Mouse (Mus musculus) heart, embryonic 10.5 days (tissue): Measurements from ENCODE around the gene Stox1. TPM values are rescaled to one million over a fixed set of nuclear protein-coding genes. Genes with fewer than 3 reads are reported as not detected.

Experiments
- DNase-seq: peaks from one replicate; pipeline ENCODE4 v3.0.0-alpha.2; 2017; ENCODE audit warnings: low spot score
- H3K27ac ChIP-seq: fragments of 300-500 bp; sonication (generic); 2 replicates; pipeline ENCODE4 v1.5.1; 2016; ENCODE audit warnings: mild to moderate bottlenecking
- H3K27me3 ChIP-seq: fragments of 300-500 bp; sonication (generic); 2 replicates; pipeline ENCODE4 v1.6.1; 2016; ENCODE audit warnings: mild to moderate bottlenecking; ENCODE audit not compliant: poor library complexity, insufficient read depth, severe bottlenecking
- H3K36me3 ChIP-seq: fragments of 300-500 bp; sonication (generic); 2 replicates; pipeline ENCODE4 v1.6.1; 2016; ENCODE audit warnings: mild to moderate bottlenecking, moderate library complexity
- H3K4me1 ChIP-seq: fragments of 300-500 bp; sonication (generic); 2 replicates; pipeline ENCODE4 v1.6.1; 2016; ENCODE audit warnings: mild to moderate bottlenecking
- H3K4me3 ChIP-seq: fragments of 300-500 bp; sonication (generic); 2 replicates; pipeline ENCODE4 v1.5.1; 2016; ENCODE audit warnings: mild to moderate bottlenecking, moderate library complexity
- H3K9me3 ChIP-seq: fragments of 300-500 bp; sonication (generic); 2 replicates; pipeline ENCODE4 v1.6.1; 2016; ENCODE audit warnings: mild to moderate bottlenecking, moderate library complexity
- WGBS: fragments of 180-500 bp; shearing (Covaris S2); methylation state at CpG from one replicate; pipeline ENCODE4 v1.1.7; 2016; 5-methylcytosine and 5-hydroxymethylcytosine counted together
- microRNA-seq: library from miRNA; unstranded; fragments of <30 nt; microRNA quantifications from one replicate; pipeline ENCODE4, GENCODE M21; 2017
- polyA plus RNA-seq: library from polyadenylated mRNA; unstranded; fragments of >200 nt; fragmentation: Nextera tagmentation; extraction: Ambion mirVana; gene quantifications from 2 replicates; pipeline ENCODE4 v1.2.1, GENCODE M21; 2016

Gene Stox1
- polyA plus RNA-seq, 1 experiment from 2014 or later = 2.2 TPM

DNA sequence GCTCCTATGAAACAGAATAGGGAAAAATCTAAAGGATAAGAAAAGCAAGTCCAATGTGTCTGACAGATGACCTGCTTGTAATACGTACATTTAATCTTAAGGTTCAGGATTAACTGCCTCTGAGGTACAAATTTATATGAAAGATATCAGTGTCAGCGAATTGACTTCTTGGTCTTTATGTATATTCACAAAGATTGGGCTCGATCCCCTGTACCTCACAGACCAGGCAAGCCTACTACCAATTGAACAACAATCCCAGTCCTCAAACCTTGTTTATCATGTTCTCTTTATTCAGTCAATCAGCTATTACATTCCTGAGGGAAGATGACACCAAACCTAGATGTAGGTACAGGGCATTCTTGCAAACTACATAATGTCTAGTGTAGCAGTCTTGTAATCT, 74.0 kb downstream of the Stox1 start:
- Histone ChIP-seq H3K27ac (peak overlapping the region; percentile 94), H3K27me3 (no peaks in the 10 kb centered on the region), H3K9me3 (no peaks in the 10 kb centered on the region), H3K36me3 (peaks cover 6% of the 10 kb centered on the region), H3K4me3 (peak overlapping the region; percentile 89), H3K4me1 (peaks cover 10% of the 10 kb centered on the region; the same call in 1 of the 2 replicates)
- DNase-seq = no peak
- WGBS = 24% methylated on average over 3 of the region's 3 CpGs

DNA sequence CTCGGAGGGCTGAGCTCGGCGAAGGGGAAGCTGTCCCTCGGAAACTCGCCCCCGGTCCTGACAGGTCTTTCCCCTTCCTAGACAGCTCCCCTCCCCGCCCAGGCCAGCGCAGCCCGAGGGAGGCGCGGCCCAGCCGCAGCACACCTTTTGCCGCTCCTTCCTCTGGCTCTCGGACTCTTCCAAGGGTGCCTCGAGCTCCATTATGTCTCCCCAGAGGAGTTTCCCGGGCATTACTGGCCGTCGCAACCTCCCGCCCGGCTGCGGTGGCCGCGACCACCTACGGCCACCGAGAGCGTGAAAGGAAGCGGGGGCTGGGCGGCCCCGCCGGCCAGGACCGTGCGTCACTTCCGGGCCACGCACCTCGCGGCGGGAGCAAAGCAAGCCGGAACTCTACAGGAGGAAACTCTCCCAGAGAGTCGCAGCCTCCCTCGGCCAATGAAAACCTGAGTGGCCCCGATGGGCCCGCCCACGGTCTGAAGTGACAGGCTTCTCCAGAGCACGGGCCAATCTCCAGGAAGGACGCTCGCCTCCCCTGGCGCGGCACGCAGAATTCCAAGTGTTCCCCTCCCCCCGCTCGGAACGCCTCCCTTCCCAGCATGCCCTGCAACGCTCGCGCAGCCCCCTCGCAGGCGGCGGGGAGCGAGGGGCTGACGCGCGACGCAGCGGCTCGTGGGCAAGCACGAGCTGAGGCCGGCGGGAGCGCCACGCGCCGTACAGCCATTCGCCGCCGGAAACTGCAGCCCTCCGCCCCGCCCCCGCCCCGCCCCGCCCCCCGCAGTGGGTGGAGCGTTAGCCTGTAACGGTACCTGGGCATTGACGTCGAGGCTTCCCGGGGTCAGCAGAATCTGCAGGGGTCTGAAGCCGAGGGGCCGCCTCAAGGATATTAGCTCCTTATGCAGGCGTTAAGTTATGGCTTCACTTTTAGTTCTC, 74.8 kb downstream of the Stox1 start, which contains the start of gene Ddx50:
Ddx50 (minus strand) TSS at position 338 of the 930 bp plus-strand sequence.
- H3K9me3 ChIP-seq = no peaks in the 10 kb centered on the region
- H3K4me1 ChIP-seq = peaks cover 10% of the 10 kb centered on the region; the same call in 1 of the 2 replicates
- DNase-seq = peak; percentile 100
- WGBS = under 1% methylated on average over 88 of the region's 89 CpGs
- peak within 1 kb of the TSS; percentile 89 for H3K4me3 ChIP-seq
- H3K36me3 ChIP-seq = peaks cover 14% of the 10 kb centered on the region
- peak within 1 kb of the TSS; percentile 94 for H3K27ac ChIP-seq
- no peaks in the 10 kb centered on the region for H3K27me3 ChIP-seq

DNA sequence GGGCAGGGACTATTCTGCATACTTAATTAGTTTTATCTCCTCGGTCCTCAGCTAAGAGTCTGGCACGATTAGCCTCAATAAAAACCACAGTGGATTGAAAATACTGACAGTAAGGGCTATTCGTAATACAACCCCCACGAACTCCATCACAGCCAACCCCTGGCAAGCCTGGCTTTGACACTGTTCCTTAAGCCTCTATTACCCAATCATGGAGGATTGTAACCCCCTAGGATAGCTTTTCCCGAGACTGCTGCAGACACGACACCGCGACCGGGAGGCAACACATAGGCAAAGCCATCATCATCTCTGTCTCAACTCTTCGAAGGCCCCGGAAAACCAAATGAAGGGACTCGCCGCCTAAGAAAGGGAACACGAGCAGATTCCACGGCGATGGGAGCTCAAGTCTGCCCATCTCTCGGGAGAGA, 75.6 kb downstream of the Stox1 start:
- Histone ChIP-seq H3K27ac (peak overlapping the region; percentile 94), H3K27me3 (no peaks in the 10 kb centered on the region), H3K36me3 (peaks cover 21% of the 10 kb centered on the region), H3K4me1 (peaks cover 10% of the 10 kb centered on the region; the same call in 1 of the 2 replicates), H3K9me3 (no peaks in the 10 kb centered on the region), H3K4me3 (peak overlapping the region; percentile 89)
- peak; percentile 79 for DNase-seq
- 0% methylated on average over 17 of the region's 17 CpGs for WGBS

Small RNAs within 50 kb of the gene (microRNA-seq; reads per million reads assigned to microRNA genes)
- not detected for gene Mir7215

Other genes with a start within 250 kb of the Stox1 start
- gene Vps26a, start 239.3 kb downstream of the Stox1 start, polyA plus RNA-seq = 72.3 and 79.3 TPM in 2 replicates
- gene Srgn, start 198.7 kb downstream of the Stox1 start, polyA plus RNA-seq = 3.7 and 4.1 TPM in 2 replicates
- 31.5 and 33.9 TPM in 2 replicates for gene Kif1bp, start 147.7 kb downstream of the Stox1 start, polyA plus RNA-seq
- 20.5 and 26.4 TPM in 2 replicates for gene Ddx21, start 123.8 kb downstream of the Stox1 start, polyA plus RNA-seq
- gene Ddx50, start 74.9 kb downstream of the Stox1 start, polyA plus RNA-seq = 105 and 114 TPM in 2 replicates
- gene Ccar1, start 66.2 kb upstream of the Stox1 start, polyA plus RNA-seq = 106 and 127 TPM in 2 replicates
- 25.6 and 30.3 TPM in 2 replicates for gene Tet1, start 182.9 kb upstream of the Stox1 start, polyA plus RNA-seq
- gene Slc25a16, start 194.5 kb upstream of the Stox1 start, polyA plus RNA-seq = 11.6 and 12.6 TPM in 2 replicates
- 31.7 and 32.7 TPM in 2 replicates for gene Dna2, start 220.9 kb upstream of the Stox1 start, polyA plus RNA-seq